Mouse (Mus musculus) heart, adult 2 months (tissue): ENCODE data around the gene Gimap5.

ENCODE experiments used
- CTCF ChIP-seq: fragments of 200-600 bp; IDR thresholded peaks from 2 replicates; pipeline ENCODE4 v1.8.1; 2022; ENCODE audit warnings: antibody characterized with exemption, mild to moderate bottlenecking, moderate library complexity
- EP300 ChIP-seq: fragments of 200-500 bp; IDR thresholded peaks from 2 replicates; pipeline ENCODE4 v1.6.1; 2011; ENCODE audit warnings: low read depth, low read length, control low read depth; ENCODE audit not compliant: insufficient read depth
- POLR2A ChIP-seq: fragments of 200-500 bp; IDR thresholded peaks from 2 replicates; pipeline ENCODE4 v1.6.1; 2011; ENCODE audit warnings: mild to moderate bottlenecking, low read depth, low read length, control low read depth; ENCODE audit not compliant: insufficient read depth

- TF ChIP-seq POLR2A (peak; percentile 47; the same call in 1 of the 2 replicates), CTCF (no peak), EP300 (no peak)
These were observed 1.3 kb downstream of the Gimap5 start for GRCm38 (mm10) chr6:48747091-48747966.
